Mouse (Mus musculus): Measurements from ENCODE around the gene Kcnk5.

DNA sequence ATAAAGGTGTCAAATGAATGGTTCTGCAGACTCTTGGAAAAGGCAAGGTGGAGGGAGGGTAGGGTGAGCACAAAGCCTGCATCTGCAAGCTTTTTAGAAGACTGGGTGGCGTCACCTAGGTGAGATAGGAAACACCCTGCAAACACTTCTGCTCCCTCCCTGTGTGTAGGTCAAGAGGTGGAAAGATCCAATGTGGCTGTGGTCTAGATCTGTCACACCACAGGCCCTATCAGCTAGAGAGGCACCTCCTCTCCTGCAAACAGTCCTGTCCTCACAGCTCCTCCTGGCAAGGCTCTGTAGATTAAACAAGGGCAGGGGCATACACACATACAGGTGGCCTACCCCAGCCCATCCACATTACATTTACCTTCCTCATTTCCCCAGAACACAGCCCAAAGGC lies 13.1 kb downstream of the Kcnk5 start:
- no peak for TF ChIP-seq CTCF (IDR thresholded peaks at IDR 0.05 in 2 of 3, conservative IDR thresholded peaks at IDR 0.05 in 1 of 3; ENCODE audit: control insufficient read depth in 1 of 3, insufficient read depth in 1 of 3, low read depth in 2 of 3, low read length in 3 of 3, poor library complexity in 1 of 3, severe bottlenecking in 1 of 3)
- no peak for TF ChIP-seq POLR2A (IDR thresholded peaks at IDR 0.05; ENCODE audit: control insufficient read depth in 1 of 2, insufficient read depth in 1 of 2, low read depth in 1 of 2, low read length in 2 of 2, poor library complexity in 1 of 2)
- TF ChIP-seq ZNF384 (IDR thresholded peaks at IDR 0.05; ENCODE audit: low read depth, low read length) = no peak
- no peak for TF ChIP-seq MAFK (IDR thresholded peaks at IDR 0.05; ENCODE audit: borderline replicate concordance, low read depth, low read length)
- TF ChIP-seq KAT2A (conservative IDR thresholded peaks at IDR 0.05; ENCODE audit: low read depth, low read length) = no peak
- TF ChIP-seq GATA1 (IDR thresholded peaks at IDR 0.05; ENCODE audit: low read depth, low read length) = no peak
- no peak for TF ChIP-seq MEF2A (IDR thresholded peaks at IDR 0.05; ENCODE audit: extremely low read depth, insufficient replicate concordance, low read depth, low read length, poor library complexity, severe bottlenecking)
- no peak for TF ChIP-seq SMC3 (IDR thresholded peaks at IDR 0.05; ENCODE audit: low read depth, low read length)
- TF ChIP-seq HCFC1 (IDR thresholded peaks at IDR 0.05; ENCODE audit: low read depth, low read length) = no peak
- TF ChIP-seq CHD1 (IDR thresholded peaks at IDR 0.05; ENCODE audit: low read depth, low read length) = no peak
- TF ChIP-seq EP300 (IDR thresholded peaks at IDR 0.05; ENCODE audit: low read depth in 1 of 2, low read length in 2 of 2) = no peak
- TF ChIP-seq POLR2AphosphoS2 (IDR thresholded peaks at IDR 0.05; ENCODE audit: low read length) = no peak
- no peak for TF ChIP-seq E2F4 (IDR thresholded peaks at IDR 0.05; ENCODE audit: borderline replicate concordance, low read depth, low read length)
- TF ChIP-seq TAL1 (IDR thresholded peaks at IDR 0.05; ENCODE audit: low read length) = no peak

All from MEL (cell line).